Mouse (Mus musculus): ENCODE measurements around the gene Kdm6b. TPM values are rescaled to one million over a fixed set of nuclear protein-coding genes. Genes with fewer than 3 reads are reported as not detected.

Kdm6b gene
- 6.6 TPM for polyA plus RNA-seq (2015; fragmentation: Illumina TruSeq; extraction: RNeasy Lipid Tissue Mini Kit (QIAGEN cat#74804); ENCODE audit: insufficient read depth, low read depth, low replicate concordance)

DNA sequence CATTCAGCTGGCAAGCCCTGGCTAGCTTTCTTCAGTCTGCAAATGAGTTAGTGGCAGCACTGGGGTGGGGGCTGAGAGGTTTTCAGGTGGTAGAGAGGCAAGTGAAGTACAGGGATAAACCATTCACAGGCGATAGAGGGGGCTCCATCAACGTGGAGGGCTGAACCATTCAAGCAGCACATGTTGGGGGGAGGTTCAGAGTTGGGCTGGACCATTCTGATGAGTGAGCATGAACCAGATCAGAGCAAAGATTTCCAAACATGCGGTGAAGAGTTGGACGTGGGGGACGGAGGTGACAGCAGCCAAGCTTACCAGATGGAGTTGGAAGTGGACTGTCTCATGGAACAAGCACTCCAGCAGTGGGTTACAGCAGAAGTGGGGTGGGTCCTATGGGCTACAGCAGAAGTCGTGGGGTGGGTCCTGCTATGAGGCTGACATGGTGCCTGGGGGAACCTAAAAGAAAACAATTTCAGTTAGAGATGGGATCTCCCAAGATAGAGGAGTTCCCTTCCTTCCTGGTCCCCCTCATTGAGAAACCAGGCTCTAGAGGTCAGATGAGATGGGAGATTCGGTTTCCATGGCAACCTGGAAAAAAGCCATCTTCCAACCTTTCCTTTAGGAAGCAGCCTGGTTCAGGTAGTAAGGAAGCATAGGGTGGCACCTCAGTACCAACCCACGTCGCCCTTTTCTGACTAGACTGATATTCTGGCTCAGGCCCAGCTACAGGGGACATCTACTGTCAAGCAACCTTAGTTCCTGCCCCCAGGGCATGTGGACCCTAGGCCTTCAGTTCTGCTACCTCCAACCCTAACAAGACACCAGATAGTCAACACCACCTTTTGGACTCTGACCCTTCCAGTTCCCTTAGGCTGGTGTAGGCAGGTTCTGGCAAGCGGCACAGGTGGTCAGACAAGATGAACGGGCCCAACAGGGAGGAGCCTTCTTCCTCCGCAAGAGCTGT is at the start of gene Kdm6b:
TSS of gene Kdm6b (minus strand) at position 455 of the 961 bp plus-strand sequence.

DNA sequence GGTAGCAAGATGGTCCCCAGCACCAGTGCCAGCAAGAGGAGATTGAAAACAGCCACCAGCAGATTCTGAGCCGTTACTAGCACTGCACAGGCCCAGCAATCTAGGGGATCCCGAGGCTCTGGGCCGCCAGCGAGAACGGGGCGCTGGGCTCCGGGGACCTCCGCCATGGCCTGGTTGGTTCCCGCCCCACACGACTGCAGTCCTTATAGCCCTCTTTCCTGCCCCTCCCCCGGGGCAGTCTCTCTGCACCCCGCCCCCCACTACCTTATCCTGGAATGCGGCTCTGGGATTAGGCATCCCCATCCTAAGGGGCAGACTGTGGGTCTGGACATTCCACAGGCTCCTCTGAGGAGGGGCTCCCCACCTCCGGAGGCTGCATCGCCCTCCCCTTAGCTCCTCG is 15.4 kb downstream of the Kdm6b start, which contains the start of gene Tmem88:
TSS of gene Tmem88 (minus strand) at position 176 of the 400 bp plus-strand sequence.

GRCm38 (mm10) chr11:69395235-69395633 is 18.2 kb downstream of the Kdm6b start, which contains the start of the genes Naa38 and Cyb5d1:
Gene Naa38, plus strand, starts transcription at chr11:69395487.
Gene Cyb5d1, minus strand, starts transcription at chr11:69395631.

GRCm38 (mm10) chr11:69369215-69369989 is 44.1 kb downstream of the Kdm6b start, which contains the start of gene Chd3:
Gene Chd3, minus strand, starts transcription at chr11:69369406.

Other genes with a start within 250 kb of the Kdm6b start
- gene Alox8, start 215.8 kb downstream of the Kdm6b start, polyA plus RNA-seq (2015; fragmentation: Illumina TruSeq; extraction: RNeasy Lipid Tissue Mini Kit (QIAGEN cat#74804); ENCODE audit: insufficient read depth, low read depth, low replicate concordance), result not detected
- not detected for gene Gucy2e, start 176.6 kb downstream of the Kdm6b start, polyA plus RNA-seq (2015; fragmentation: Illumina TruSeq; extraction: RNeasy Lipid Tissue Mini Kit (QIAGEN cat#74804); ENCODE audit: insufficient read depth, low read depth, low replicate concordance)
- 3.1 TPM for gene Cntrob, start 89.9 kb downstream of the Kdm6b start, polyA plus RNA-seq (2015; fragmentation: Illumina TruSeq; extraction: RNeasy Lipid Tissue Mini Kit (QIAGEN cat#74804); ENCODE audit: insufficient read depth, low read depth, low replicate concordance)
- gene Trappc1, start 89.7 kb downstream of the Kdm6b start, polyA plus RNA-seq (2015; fragmentation: Illumina TruSeq; extraction: RNeasy Lipid Tissue Mini Kit (QIAGEN cat#74804); ENCODE audit: insufficient read depth, low read depth, low replicate concordance), result 24.2 TPM
- gene Kcnab3, start 87.4 kb downstream of the Kdm6b start, polyA plus RNA-seq (2015; fragmentation: Illumina TruSeq; extraction: RNeasy Lipid Tissue Mini Kit (QIAGEN cat#74804); ENCODE audit: insufficient read depth, low read depth, low replicate concordance), result 2.4 TPM
- 0.90 TPM for gene Rnf227, start 73.2 kb downstream of the Kdm6b start, polyA plus RNA-seq (2015; fragmentation: Illumina TruSeq; extraction: RNeasy Lipid Tissue Mini Kit (QIAGEN cat#74804); ENCODE audit: insufficient read depth, low read depth, low replicate concordance)
- 20.2 TPM for gene Chd3, start 44.3 kb downstream of the Kdm6b start, polyA plus RNA-seq (2015; fragmentation: Illumina TruSeq; extraction: RNeasy Lipid Tissue Mini Kit (QIAGEN cat#74804); ENCODE audit: insufficient read depth, low read depth, low replicate concordance)
- gene Naa38, start 18.2 kb downstream of the Kdm6b start, polyA plus RNA-seq (2015; fragmentation: Illumina TruSeq; extraction: RNeasy Lipid Tissue Mini Kit (QIAGEN cat#74804); ENCODE audit: insufficient read depth, low read depth, low replicate concordance), result 38.8 TPM
- gene Cyb5d1, start 18.0 kb downstream of the Kdm6b start, polyA plus RNA-seq (2015; fragmentation: Illumina TruSeq; extraction: RNeasy Lipid Tissue Mini Kit (QIAGEN cat#74804); ENCODE audit: insufficient read depth, low read depth, low replicate concordance), result 7.7 TPM
- 12.1 TPM for gene Tmem88, start 15.4 kb downstream of the Kdm6b start, polyA plus RNA-seq (2015; fragmentation: Illumina TruSeq; extraction: RNeasy Lipid Tissue Mini Kit (QIAGEN cat#74804); ENCODE audit: insufficient read depth, low read depth, low replicate concordance)
- gene Dnah2, start 135.4 kb upstream of the Kdm6b start, polyA plus RNA-seq (2015; fragmentation: Illumina TruSeq; extraction: RNeasy Lipid Tissue Mini Kit (QIAGEN cat#74804); ENCODE audit: insufficient read depth, low read depth, low replicate concordance), result 0.07 TPM
- gene Efnb3, start 146.5 kb upstream of the Kdm6b start, polyA plus RNA-seq (2015; fragmentation: Illumina TruSeq; extraction: RNeasy Lipid Tissue Mini Kit (QIAGEN cat#74804); ENCODE audit: insufficient read depth, low read depth, low replicate concordance), result 1.1 TPM
- 3.8 TPM for gene Wrap53, start 166.6 kb upstream of the Kdm6b start, polyA plus RNA-seq (2015; fragmentation: Illumina TruSeq; extraction: RNeasy Lipid Tissue Mini Kit (QIAGEN cat#74804); ENCODE audit: insufficient read depth, low read depth, low replicate concordance)
- gene Trp53, start 166.7 kb upstream of the Kdm6b start, polyA plus RNA-seq (2015; fragmentation: Illumina TruSeq; extraction: RNeasy Lipid Tissue Mini Kit (QIAGEN cat#74804); ENCODE audit: insufficient read depth, low read depth, low replicate concordance), result 14.2 TPM
- 8.9 TPM for gene Atp1b2, start 192.3 kb upstream of the Kdm6b start, polyA plus RNA-seq (2015; fragmentation: Illumina TruSeq; extraction: RNeasy Lipid Tissue Mini Kit (QIAGEN cat#74804); ENCODE audit: insufficient read depth, low read depth, low replicate concordance)
- gene Shbg, start 204.2 kb upstream of the Kdm6b start, polyA plus RNA-seq (2015; fragmentation: Illumina TruSeq; extraction: RNeasy Lipid Tissue Mini Kit (QIAGEN cat#74804); ENCODE audit: insufficient read depth, low read depth, low replicate concordance), result not detected
- 3.0 TPM for gene Sat2, start 208.3 kb upstream of the Kdm6b start, polyA plus RNA-seq (2015; fragmentation: Illumina TruSeq; extraction: RNeasy Lipid Tissue Mini Kit (QIAGEN cat#74804); ENCODE audit: insufficient read depth, low read depth, low replicate concordance)
- 24.7 TPM for gene Fxr2, start 219.3 kb upstream of the Kdm6b start, polyA plus RNA-seq (2015; fragmentation: Illumina TruSeq; extraction: RNeasy Lipid Tissue Mini Kit (QIAGEN cat#74804); ENCODE audit: insufficient read depth, low read depth, low replicate concordance)
- gene Sox15, start 241.6 kb upstream of the Kdm6b start, polyA plus RNA-seq (2015; fragmentation: Illumina TruSeq; extraction: RNeasy Lipid Tissue Mini Kit (QIAGEN cat#74804); ENCODE audit: insufficient read depth, low read depth, low replicate concordance), result not detected
- gene Mpdu1, start 249.0 kb upstream of the Kdm6b start, polyA plus RNA-seq (2015; fragmentation: Illumina TruSeq; extraction: RNeasy Lipid Tissue Mini Kit (QIAGEN cat#74804); ENCODE audit: insufficient read depth, low read depth, low replicate concordance), result 20.9 TPM